In genomic region chr1:20997328-20997689, GRCm38 (mm10) we compare ENCODE assay signal across 11 mouse cellular contexts. TPM values are rescaled to one million over a fixed set of nuclear protein-coding genes. Genes with fewer than 3 reads are reported as not detected.
A peak's percentile ranks its signal among the peaks of the same experiment; 100 is the strongest.
DNase-seq lines count a peak whose midpoint lies in the region; ATAC-seq and TF ChIP-seq lines count a peak whose summit lies in the region.
"Had no signal": no experiment of that assay in that cellular context is flagged by ENCODE, and none has a peak within 500 bp of the region (broad histone marks: within the 10 kb centered on the region; RNA-seq: fewer than 3 reads in every experiment).

No protein-coding gene starts in this region.

- no peak overlapping the region for H3K4me2 ChIP-seq in embryonic facial prominence, embryonic 11.5 days (ENCODE audit: low read depth, low read length)
- H3K4me2 ChIP-seq in liver, embryonic 12.5 days, result no peak overlapping the region
- H3K4me2 ChIP-seq: heart, embryonic 12.5 days had no signal

- 36% methylated on average over 2 of the region's 2 CpGs for WGBS in heart, embryonic 10.5 days
- 37% methylated on average over 2 of the region's 2 CpGs for WGBS in lung, adult 2 months
- 60% methylated on average over 2 of the region's 2 CpGs for WGBS in embryonic facial prominence, embryonic 11.5 days
- WGBS in liver, embryonic 12.5 days (ENCODE audit: insufficient replicate concordance), result 61% methylated on average over 2 of the region's 2 CpGs

- H3K9ac ChIP-seq in embryonic facial prominence, embryonic 11.5 days (replicated peaks; ENCODE audit: low read length), result no peak overlapping the region
- no peak overlapping the region for H3K9ac ChIP-seq in liver, embryonic 12.5 days
- H3K9ac ChIP-seq: heart, embryonic 12.5 days had no signal

- H3K4me3 ChIP-seq in heart, embryonic 10.5 days, result no peak overlapping the region
- no peak overlapping the region for H3K4me3 ChIP-seq in lung, adult 2 months (replicated peaks; ENCODE audit: extremely low read depth, low read depth, low read length)
- no peak overlapping the region for H3K4me3 ChIP-seq in embryonic facial prominence, embryonic 11.5 days (ENCODE audit: low read depth, low read length)
- H3K4me3 ChIP-seq in liver, embryonic 12.5 days, result no peak overlapping the region
- H3K4me3 ChIP-seq in left cerebral cortex, adult 2 months, result no peak overlapping the region
- H3K4me3 ChIP-seq: heart, embryonic 12.5 days had no signal

- H3K9me3 ChIP-seq in heart, embryonic 10.5 days, result no peaks in the 10 kb centered on the region
- no peaks in the 10 kb centered on the region for H3K9me3 ChIP-seq in embryonic facial prominence, embryonic 11.5 days (replicated peaks; ENCODE audit: control insufficient read depth, low read length)
- H3K9me3 ChIP-seq in liver, embryonic 12.5 days (replicated peaks), result no peaks in the 10 kb centered on the region
- H3K9me3 ChIP-seq: heart, embryonic 12.5 days had no signal

- intact Hi-C loops in left cerebral cortex, adult 2 months (cut with DNase I), result no loop called here

- no peaks in the 10 kb centered on the region for H3K27me3 ChIP-seq in heart, embryonic 10.5 days (ENCODE audit: insufficient read depth, poor library complexity, severe bottlenecking)
- no peaks in the 10 kb centered on the region for H3K27me3 ChIP-seq in embryonic facial prominence, embryonic 11.5 days (ENCODE audit: control insufficient read depth, insufficient read depth, low read length)
- H3K27me3 ChIP-seq in liver, embryonic 12.5 days (replicated peaks), result no peaks in the 10 kb centered on the region
- H3K27me3 ChIP-seq: heart, embryonic 12.5 days had no signal

- no peak for TF ChIP-seq POLR2A in lung, adult 2 months (IDR thresholded peaks at IDR 0.05; ENCODE audit: borderline replicate concordance, extremely low read depth, low read depth, low read length)

- no peak for DNase-seq in heart, embryonic 10.5 days (ENCODE audit: low spot score)
- no peak for DNase-seq in heart, adult 11 months
- peak; percentile 9 for DNase-seq in lung, postnatal 25 days (ENCODE audit: low spot score)
- DNase-seq in lung, adult 2 months, result no peak
- no peak for DNase-seq in embryonic facial prominence, embryonic 11.5 days (ENCODE audit: low spot score)
- no peak for DNase-seq in left cerebral cortex, adult 2 months (ENCODE audit: extremely low spot score in 1 of 2, low spot score in 2 of 2)
- no peak for DNase-seq in cerebellum, adult 11-12 months
- DNase-seq: adrenal gland, postnatal 14 days; cerebellum, postnatal 25 days had no signal

- TF ChIP-seq CTCF in lung, adult 2 months (IDR thresholded peaks at IDR 0.05; ENCODE audit: insufficient read depth, low read length), result no peak
- TF ChIP-seq CTCF in left cerebral cortex, adult 2 months (IDR thresholded peaks at IDR 0.05), result no peak

- H3K36me3 ChIP-seq in heart, embryonic 10.5 days, result peaks cover 27% of the 10 kb centered on the region
- H3K36me3 ChIP-seq in embryonic facial prominence, embryonic 11.5 days (replicated peaks; ENCODE audit: control insufficient read depth, insufficient read depth, low read depth, low read length), result no peaks in the 10 kb centered on the region
- H3K36me3 ChIP-seq in liver, embryonic 12.5 days, result peaks cover 14% of the 10 kb centered on the region; the same call in 1 of the 2 replicates

- peaks cover 26% of the 10 kb centered on the region for H3K4me1 ChIP-seq in heart, embryonic 10.5 days
- peaks cover 23% of the 10 kb centered on the region for H3K4me1 ChIP-seq in lung, adult 2 months (ENCODE audit: control insufficient read depth, insufficient read depth, low read length)
- H3K4me1 ChIP-seq in embryonic facial prominence, embryonic 11.5 days (ENCODE audit: control insufficient read depth, insufficient read depth, low read length), result no peaks in the 10 kb centered on the region
- H3K4me1 ChIP-seq in liver, embryonic 12.5 days, result peaks cover 7% of the 10 kb centered on the region; the same call in 1 of the 2 replicates

- peak overlapping the region; percentile 36; the same call in 1 of the 2 replicates for H3K27ac ChIP-seq in heart, embryonic 10.5 days
- no peak overlapping the region; the same call in 1 of the 2 replicates for H3K27ac ChIP-seq in embryonic facial prominence, embryonic 11.5 days (replicated peaks; ENCODE audit: low read depth, low read length)
- no peak overlapping the region for H3K27ac ChIP-seq in liver, embryonic 12.5 days
- H3K27ac ChIP-seq in left cerebral cortex, adult 2 months, result no peak overlapping the region

- 0 out of 2 replicates have a peak, but pooled peaks have one; percentile 15 for ATAC-seq in embryonic facial prominence, embryonic 11.5 days (replicated peaks; ENCODE audit: insufficient number of reproducible peaks, low FRiP score, low TSS enrichment, low read depth)
- peak; percentile 48 for ATAC-seq in liver, embryonic 12.5 days

RNA-seq across cellular contexts. Expression of gene Efhc1, which starts 45.9 kb away (rescaled TPM):
- 0.75 and 1.1 TPM in 2 replicates for polyA plus RNA-seq in heart, embryonic 10.5 days (2016; fragmentation: Nextera tagmentation; extraction: Ambion mirVana)
- 10.4 and 14.9 TPM in 2 replicates for polyA plus RNA-seq in lung, adult 2 months (2012; rRNA removed)
- polyA plus RNA-seq in embryonic facial prominence, embryonic 11.5 days (2014; fragmentation: Nextera tagmentation; extraction: Ambion mirVana), result 2.7 and 2.8 TPM in 2 replicates
- polyA plus RNA-seq in liver, embryonic 12.5 days (2016; fragmentation: Nextera tagmentation; extraction: Ambion mirVana), result 0.62 and 0.77 TPM in 2 replicates
- total RNA-seq in left cerebral cortex, adult 2 months (2021), result 1 to 10 TPM; 1.3 to 1.9 TPM
